Mouse (Mus musculus) stomach, adult 2 months (tissue): Measurements from ENCODE around the gene Ces1f. TPM values are rescaled to one million over a fixed set of nuclear protein-coding genes. Genes with fewer than 3 reads are reported as not detected.

Experiments
- polyA plus RNA-seq: library from polyadenylated mRNA; depleted of rRNA; stranded (reverse); fragments of >200 nt; gene quantifications from 2 replicates; pipeline ENCODE4 v1.2.3, GENCODE M21; 2012; rRNA removed

The Ces1f gene
- 4.6 and 6.7 TPM in 2 replicates for polyA plus RNA-seq

GRCm38 (mm10) chr8:93279556-93279955, at the start of gene Ces1f:
Gene Ces1f, minus strand, starts transcription at chr8:93279747.

GRCm38 (mm10) chr8:93229446-93229845, 50.1 kb downstream of the Ces1f start, which contains the start of gene Ces1e:
Gene Ces1e, minus strand, starts transcription at chr8:93229619.

Other genes with a start within 250 kb of the Ces1f start
- gene Ces1a, start 231.6 kb downstream of the Ces1f start, polyA plus RNA-seq: not detected in 2 replicates
- 0.09 and 0.22 TPM in 2 replicates for gene Ces1b, start 199.7 kb downstream of the Ces1f start, polyA plus RNA-seq
- gene Ces1c, start 148.5 kb downstream of the Ces1f start, polyA plus RNA-seq: not detected in 2 replicates
- gene Ces1d, start 81.9 kb downstream of the Ces1f start, polyA plus RNA-seq: 15.3 and 17.3 TPM in 2 replicates
- 1.7 and 1.8 TPM in 2 replicates for gene Ces1e, start 50.1 kb downstream of the Ces1f start, polyA plus RNA-seq
- gene Ces1g, start 57.6 kb upstream of the Ces1f start, polyA plus RNA-seq: 0.24 and 0.73 TPM in 2 replicates
- gene Ces1h, start 100.0 kb upstream of the Ces1f start, polyA plus RNA-seq: 0.31 TPM in 1 of 2 replicates, not detected in the other